ENCODE assay signal across 1 mouse cellular context in the genomic region with DNA sequence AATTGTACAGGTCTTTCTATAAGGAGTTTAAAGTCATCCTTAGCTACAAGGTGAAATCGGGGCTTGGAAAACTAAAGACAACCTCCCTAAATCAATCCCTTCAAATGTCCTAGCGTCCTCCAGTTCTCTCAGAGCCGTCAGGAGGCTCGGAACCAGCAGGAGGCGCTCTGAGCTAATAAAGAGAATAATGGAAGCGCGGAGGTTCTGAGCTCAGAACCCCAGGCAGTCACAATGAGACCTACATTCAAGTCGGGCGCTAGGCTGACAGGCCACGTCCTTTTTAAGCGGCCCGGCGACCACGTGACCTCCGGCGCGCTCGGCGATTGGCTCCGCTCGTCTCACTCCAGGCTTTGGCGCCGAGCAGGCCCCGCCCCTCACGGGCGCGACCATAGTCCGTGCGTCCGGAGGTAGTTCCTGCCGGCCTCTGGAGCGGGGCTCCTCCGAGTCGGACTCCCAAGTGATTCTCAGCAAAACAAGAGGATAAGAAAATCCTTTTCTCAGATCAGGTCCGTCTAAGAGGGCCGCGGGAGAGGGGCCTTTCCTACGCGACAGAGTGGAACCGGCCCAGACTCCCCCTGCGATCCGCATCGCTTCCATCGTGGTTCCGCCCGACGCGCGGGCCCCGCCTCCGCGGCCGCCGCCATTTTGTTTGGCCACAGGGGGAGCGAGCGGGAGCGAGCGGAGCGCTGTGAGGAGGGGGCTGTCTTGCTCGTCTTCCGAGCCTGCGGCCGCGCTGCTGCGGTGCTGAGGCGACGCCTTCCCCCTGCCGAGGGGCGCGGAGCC.
TF ChIP-seq lines count a peak whose summit lies in the region.

A gene (plus strand): TSS at position 642 of the 783 bp plus-strand sequence.

TF ChIP-seq in myocyte, 11 proteins besides CTCF, POLR2A, EP300 and RAD21 (continued from another document):
- no peak for TF ChIP-seq MAX (IDR thresholded peaks at IDR 0.05; ENCODE audit: low read depth)
